Mouse (Mus musculus) midbrain, embryonic 14.5 days (tissue): ENCODE results near the gene Sowaha. TPM values are rescaled to one million over a fixed set of nuclear protein-coding genes. Genes with fewer than 3 reads are reported as not detected.
A peak's percentile ranks its signal among the peaks of the same experiment; 100 is the strongest.

Source experiments
- ATAC-seq: fragments of 200-750 bp; cut with Nextera tagmentation; 2 replicates; pipeline ENCODE4 v1.8.0; 2017; ENCODE audit warnings: moderate number of reproducible peaks, moderate library complexity; ENCODE audit not compliant: low FRiP score, low TSS enrichment
- DNase-seq: peaks from one replicate; pipeline ENCODE4 v3.0.0-alpha.2; 2015
- H3K27ac ChIP-seq: fragments of 300-500 bp; sonication (generic); replicated peaks from 2 replicates; pipeline ENCODE4 v1.5.1; 2014; ENCODE audit warnings: mild to moderate bottlenecking, low read depth, low read length, moderate library complexity
- H3K27me3 ChIP-seq: fragments of 300-500 bp; sonication (generic); 2 replicates; pipeline ENCODE4 v1.6.1; 2014; ENCODE audit warnings: low read length, control low read depth, mixed read lengths; ENCODE audit not compliant: control insufficient read depth, insufficient read depth
- H3K36me3 ChIP-seq: fragments of 300-500 bp; sonication (generic); 2 replicates; pipeline ENCODE4 v1.6.1; 2014; ENCODE audit warnings: low read length, control low read depth; ENCODE audit not compliant: control insufficient read depth, insufficient read depth
- H3K4me1 ChIP-seq: fragments of 300-500 bp; sonication (generic); 2 replicates; pipeline ENCODE4 v1.6.1; 2014; ENCODE audit warnings: mild to moderate bottlenecking, antibody characterized with exemption, low read length, control low read depth; ENCODE audit not compliant: control insufficient read depth, insufficient read depth
- H3K4me2 ChIP-seq: fragments of 300-500 bp; sonication (generic); 2 replicates; pipeline ENCODE4 v1.6.1; 2014; ENCODE audit warnings: mild to moderate bottlenecking, low read length, moderate library complexity
- H3K4me3 ChIP-seq: fragments of 300-500 bp; sonication (generic); replicated peaks from 2 replicates; pipeline ENCODE4 v1.5.1; 2014; ENCODE audit warnings: low read depth, low read length
- H3K9ac ChIP-seq: fragments of 300-500 bp; sonication (generic); replicated peaks from 2 replicates; pipeline ENCODE4 v1.6.1; 2014; ENCODE audit warnings: mild to moderate bottlenecking, low read length, moderate library complexity
- H3K9me3 ChIP-seq: fragments of 300-500 bp; sonication (generic); 2 replicates; pipeline ENCODE4 v1.6.1; 2016; ENCODE audit warnings: low read length, control low read depth, mixed read lengths; ENCODE audit not compliant: control insufficient read depth
- WGBS: fragments of 180-500 bp; shearing (Covaris S2); extraction: QIAGEN DNeasy Blood & Tissue Kit; methylation state at CpG from one replicate; pipeline ENCODE4 v1.1.7; 2014; 5-methylcytosine and 5-hydroxymethylcytosine counted together
- polyA plus RNA-seq: library from polyadenylated mRNA; unstranded; fragments of >200 nt; fragmentation: Nextera tagmentation; extraction: Ambion mirVana; gene quantifications from 2 replicates; pipeline ENCODE4 v1.2.1, GENCODE M21; 2014

The Sowaha gene
- polyA plus RNA-seq, 1 experiment from 2014 or later: 0.50 TPM

DNA sequence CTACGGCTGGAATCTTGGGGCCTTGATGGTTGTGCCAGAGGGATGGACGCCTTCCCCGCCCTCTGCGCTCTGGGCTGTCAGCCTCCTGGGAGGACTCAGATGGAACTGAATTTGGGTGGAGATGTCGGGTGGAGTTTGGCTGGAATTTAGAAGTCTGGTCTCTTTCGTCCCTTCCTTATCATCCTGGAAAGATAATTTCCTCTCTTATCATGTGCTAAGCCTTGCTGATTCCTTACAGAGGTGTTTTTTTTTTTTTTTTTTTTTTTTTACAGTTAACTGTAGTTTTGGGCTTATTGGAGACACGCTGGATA is 41.7 kb upstream of the Sowaha start:
- ATAC-seq (no peak), DNase-seq (no peak)
- H3K4me3 ChIP-seq: no peak overlapping the region
- H3K4me2 ChIP-seq: peak overlapping the region; percentile 76
- 0 out of 2 replicates have a peak, but pooled peaks cover 8% of the 10 kb centered on the region for H3K27me3 ChIP-seq
- 87% methylated on average over 7 of the region's 7 CpGs for WGBS
- H3K4me1 ChIP-seq: peaks cover 15% of the 10 kb centered on the region
- no peaks in the 10 kb centered on the region for H3K9me3 ChIP-seq
- H3K27ac ChIP-seq: no peak overlapping the region
- H3K9ac ChIP-seq: 0 out of 2 replicates have a peak overlapping the region, but pooled peaks have one; percentile 16
- no peaks in the 10 kb centered on the region for H3K36me3 ChIP-seq

DNA sequence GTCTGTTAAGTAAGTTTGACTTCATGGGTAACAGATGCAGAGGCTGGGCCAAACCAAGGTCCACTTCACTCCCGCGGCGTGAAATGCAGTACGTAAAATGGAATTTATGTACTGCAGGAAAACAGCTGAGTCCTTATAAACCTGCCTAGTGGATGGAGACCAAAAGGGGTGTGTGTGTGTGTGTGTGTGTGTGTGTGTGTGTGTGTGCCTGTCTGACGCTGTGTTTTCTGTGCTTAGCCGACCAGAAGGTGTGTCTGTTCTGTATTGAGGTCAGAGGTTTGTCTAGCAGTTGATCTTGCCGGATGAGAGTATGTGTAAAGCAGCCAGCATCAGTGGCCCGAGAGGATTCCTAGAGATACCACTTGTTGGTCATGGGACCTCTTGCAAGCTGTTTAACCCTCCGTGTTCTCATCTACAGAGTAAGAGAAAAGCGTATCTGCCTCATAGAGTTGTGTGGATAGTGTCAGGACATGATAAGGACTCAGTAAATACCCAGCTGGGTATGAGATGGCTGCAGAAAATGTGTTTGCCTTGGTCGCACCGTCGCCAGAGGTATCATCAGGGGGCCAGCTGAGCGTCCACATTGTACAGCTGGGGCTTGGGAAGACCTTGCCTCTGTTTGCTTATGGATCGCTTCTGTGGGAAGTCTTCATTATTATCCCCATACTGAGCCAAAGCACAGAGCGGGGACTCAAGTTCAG is 41.2 kb upstream of the Sowaha start:
- ATAC-seq (no peak), DNase-seq (peak; percentile 35)
- no peaks in the 10 kb centered on the region for H3K9me3 ChIP-seq
- H3K4me3 ChIP-seq: peak overlapping the region; percentile 50; the same call in 1 of the 2 replicates
- 52% methylated on average over 16 of the region's 16 CpGs for WGBS
- H3K27ac ChIP-seq: no peak overlapping the region
- H3K4me2 ChIP-seq: peak overlapping the region; percentile 76
- peaks cover 15% of the 10 kb centered on the region for H3K4me1 ChIP-seq
- peak overlapping the region; percentile 36; the same call in 1 of the 2 replicates for H3K9ac ChIP-seq
- 0 out of 2 replicates have a peak, but pooled peaks cover 8% of the 10 kb centered on the region for H3K27me3 ChIP-seq
- no peaks in the 10 kb centered on the region for H3K36me3 ChIP-seq

DNA sequence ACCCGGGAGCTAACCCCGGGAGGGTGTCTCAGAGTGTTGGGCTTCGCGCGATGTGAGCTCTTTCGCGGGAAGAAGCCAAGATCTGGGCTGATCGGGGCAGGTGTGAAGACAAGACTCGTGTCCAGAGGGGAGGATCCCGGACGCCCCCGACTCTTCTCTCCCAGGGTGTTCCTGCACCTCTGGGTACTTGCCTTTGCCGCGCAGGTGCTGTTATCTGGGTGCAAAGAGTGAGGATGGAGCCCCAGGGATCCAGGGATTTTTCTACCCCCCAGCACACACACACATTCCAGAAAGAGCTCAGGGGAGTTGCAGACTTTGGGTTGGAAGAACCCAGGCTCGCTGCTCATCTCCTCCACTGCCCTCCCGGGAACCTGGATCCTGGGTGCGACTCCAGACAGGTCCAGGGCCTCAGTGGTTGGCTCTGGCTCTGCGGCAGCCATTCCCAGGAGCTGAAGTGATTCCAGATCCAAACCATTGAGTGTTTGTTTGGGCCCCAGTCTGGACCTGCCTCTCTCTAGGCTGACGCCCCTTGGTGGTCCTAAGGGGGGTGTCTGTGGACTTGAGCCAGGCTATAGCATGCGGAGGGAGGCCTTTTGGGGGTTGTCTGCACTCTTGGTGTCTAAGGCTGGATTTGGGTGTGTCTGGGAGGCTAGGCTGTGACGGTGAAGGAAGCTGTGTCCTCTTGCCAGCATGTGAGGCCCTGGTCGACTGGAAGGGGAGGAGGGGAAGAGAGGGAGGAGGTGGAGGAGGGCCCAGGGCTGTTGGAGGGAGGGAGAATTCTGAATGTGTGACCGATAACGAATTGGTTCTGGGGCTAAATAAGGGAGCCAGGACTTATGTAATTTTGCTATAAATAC is 40.3 kb upstream of the Sowaha start:
- ATAC-seq (no peak; the same call in 1 of the 2 replicates), DNase-seq (peak; percentile 51)
- Histone ChIP-seq H3K9me3 (no peaks in the 10 kb centered on the region), H3K4me1 (peaks cover 15% of the 10 kb centered on the region), H3K4me2 (peak overlapping the region; percentile 76), H3K36me3 (no peaks in the 10 kb centered on the region), H3K4me3 (peak overlapping the region; percentile 50), H3K27ac (peak overlapping the region; percentile 26), H3K27me3 (0 out of 2 replicates have a peak, but pooled peaks cover 8% of the 10 kb centered on the region), H3K9ac (peak overlapping the region; percentile 66)
- WGBS: 2% methylated on average over 24 of the region's 24 CpGs

DNA sequence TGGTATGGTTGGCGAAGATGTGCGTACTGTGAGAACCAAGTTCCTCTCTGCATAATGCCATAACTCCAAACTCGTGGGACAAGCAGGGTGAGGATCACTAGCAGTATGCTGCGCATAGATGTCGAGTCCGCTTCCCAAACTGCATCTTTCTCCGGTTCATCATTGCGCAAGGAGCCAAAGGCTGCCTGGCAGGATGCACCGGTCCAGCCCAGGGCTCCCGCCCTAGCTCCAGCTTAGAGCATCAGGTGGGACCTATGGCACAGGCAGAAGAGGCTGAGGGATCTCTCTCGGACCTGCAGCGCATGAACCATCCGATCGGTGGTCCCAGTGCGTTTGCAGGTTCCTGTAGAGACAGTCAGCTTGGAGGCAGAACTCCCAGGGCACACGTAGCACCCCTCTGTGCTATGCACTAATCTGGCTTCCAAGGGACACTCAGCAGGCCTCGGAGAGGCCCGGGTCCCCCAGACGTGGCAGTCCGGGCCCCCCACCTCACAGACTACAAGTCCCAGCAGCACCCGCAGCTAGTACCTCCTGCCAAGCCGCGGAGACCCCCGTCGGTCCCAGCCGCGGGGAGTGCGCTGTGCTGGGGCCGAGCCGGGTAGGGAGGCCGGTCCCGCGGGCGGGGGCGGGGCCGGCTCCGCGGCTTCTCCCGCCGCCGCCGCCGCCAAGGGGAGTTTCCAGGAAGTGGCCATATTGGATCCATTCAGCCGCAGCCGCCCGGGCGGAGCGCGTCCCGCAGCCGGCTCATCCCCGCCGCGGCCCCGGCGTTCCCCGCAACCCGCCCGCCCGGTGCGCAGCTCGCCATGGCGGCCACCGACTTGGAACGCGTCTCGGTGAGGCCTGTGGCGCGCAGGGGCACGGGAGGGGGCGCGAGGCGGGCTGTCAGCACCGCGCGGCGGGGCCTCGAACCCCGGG is 39.4 kb upstream of the Sowaha start, which contains the start of gene Sept8:
TSS of gene Sept8 (plus strand) at position 51 of the 915 bp plus-strand sequence.
- 3% methylated on average over 79 of the region's 79 CpGs for WGBS
- ATAC-seq (peak; percentile 82), DNase-seq (peak; percentile 83)
- peak within 1 kb of the TSS; percentile 8 for H3K27ac ChIP-seq
- peaks cover 15% of the 10 kb centered on the region for H3K4me1 ChIP-seq
- H3K36me3 ChIP-seq: no peaks in the 10 kb centered on the region
- H3K4me2 ChIP-seq: peak within 1 kb of the TSS; percentile 76
- 0 out of 2 replicates have a peak, but pooled peaks cover 8% of the 10 kb centered on the region for H3K27me3 ChIP-seq
- peak within 1 kb of the TSS; percentile 66 for H3K9ac ChIP-seq
- H3K9me3 ChIP-seq: no peaks in the 10 kb centered on the region
- H3K4me3 ChIP-seq: peak within 1 kb of the TSS; percentile 50

DNA sequence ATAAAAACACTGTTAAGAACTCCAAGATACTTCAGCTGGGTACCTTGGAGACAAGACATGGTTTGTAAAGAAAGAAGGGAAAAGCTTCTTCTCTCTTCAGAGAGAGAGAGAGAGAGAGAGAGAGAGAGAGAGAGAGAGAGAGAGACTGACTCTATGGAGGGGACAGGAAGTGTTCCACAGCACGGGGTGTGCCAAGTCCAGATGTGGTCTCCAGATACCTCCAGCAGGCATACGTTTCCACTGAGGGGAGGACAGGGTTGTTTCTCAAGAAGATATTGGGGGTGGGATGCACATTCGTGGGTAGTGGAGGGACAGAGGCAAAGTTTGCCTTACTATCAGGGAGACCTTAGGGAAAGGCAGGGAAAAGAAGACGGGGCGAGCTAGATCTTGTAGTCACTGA is 38.7 kb upstream of the Sowaha start:
- Histone ChIP-seq H3K4me1 (peaks cover 15% of the 10 kb centered on the region), H3K9me3 (no peaks in the 10 kb centered on the region), H3K27me3 (0 out of 2 replicates have a peak, but pooled peaks cover 8% of the 10 kb centered on the region), H3K9ac (no peak overlapping the region), H3K4me2 (peak overlapping the region; percentile 76; the same call in 1 of the 2 replicates), H3K4me3 (peak overlapping the region; percentile 50; the same call in 1 of the 2 replicates), H3K36me3 (no peaks in the 10 kb centered on the region), H3K27ac (no peak overlapping the region; the same call in 1 of the 2 replicates)
- DNase-seq (no peak), ATAC-seq (no peak)
- WGBS: 55% methylated on average over 5 of the region's 5 CpGs

DNA sequence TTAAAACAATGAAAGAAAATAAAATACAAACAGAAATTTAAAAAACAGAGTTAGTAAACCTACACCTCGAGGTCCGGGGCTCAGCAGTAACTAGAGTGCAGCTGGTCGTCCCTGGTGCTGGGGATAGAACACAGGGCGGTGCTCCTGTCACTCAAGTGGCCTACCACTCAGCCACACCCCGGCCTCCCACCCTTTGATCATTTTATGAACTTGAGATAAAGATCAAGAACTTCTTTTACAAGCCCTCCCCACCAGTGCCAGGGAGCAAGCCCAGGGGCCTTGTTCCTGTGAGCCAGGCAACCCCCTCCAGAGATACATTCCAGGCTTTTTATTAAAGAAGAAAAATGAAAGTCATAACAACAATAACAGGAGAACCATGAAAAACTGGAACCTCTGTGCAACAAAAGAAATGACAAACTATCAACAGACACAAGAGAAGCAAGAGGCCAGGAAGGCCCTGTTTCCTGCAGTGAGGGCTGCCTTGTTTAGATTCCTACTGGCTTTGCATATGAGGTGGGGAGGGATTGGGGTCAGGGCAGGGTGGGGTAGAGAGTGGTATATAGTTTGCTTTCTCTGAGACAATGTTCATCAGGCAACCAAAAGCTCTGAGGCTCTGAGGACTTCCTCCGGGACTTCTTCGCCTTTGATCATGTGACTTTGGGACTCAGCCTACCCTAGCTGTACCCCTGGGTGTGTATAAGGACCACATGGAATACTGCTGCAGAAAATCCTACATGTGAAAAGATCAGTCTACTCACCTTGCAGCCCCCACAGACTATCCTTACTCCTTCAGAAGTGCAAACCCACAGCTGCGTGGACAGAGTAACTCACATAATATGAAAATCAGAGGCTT is 36.9 kb upstream of the Sowaha start:
- H3K9me3 ChIP-seq: no peaks in the 10 kb centered on the region
- no peak overlapping the region for H3K4me3 ChIP-seq
- DNase-seq: no peak
- 55% methylated on average over 8 of the region's 8 CpGs for WGBS
- H3K27ac ChIP-seq: no peak overlapping the region
- H3K27me3 ChIP-seq: 0 out of 2 replicates have a peak, but pooled peaks cover 8% of the 10 kb centered on the region
- no peak for ATAC-seq
- no peak overlapping the region for H3K4me2 ChIP-seq
- H3K4me1 ChIP-seq: peaks cover 15% of the 10 kb centered on the region
- no peaks in the 10 kb centered on the region for H3K36me3 ChIP-seq
- H3K9ac ChIP-seq: no peak overlapping the region

DNA sequence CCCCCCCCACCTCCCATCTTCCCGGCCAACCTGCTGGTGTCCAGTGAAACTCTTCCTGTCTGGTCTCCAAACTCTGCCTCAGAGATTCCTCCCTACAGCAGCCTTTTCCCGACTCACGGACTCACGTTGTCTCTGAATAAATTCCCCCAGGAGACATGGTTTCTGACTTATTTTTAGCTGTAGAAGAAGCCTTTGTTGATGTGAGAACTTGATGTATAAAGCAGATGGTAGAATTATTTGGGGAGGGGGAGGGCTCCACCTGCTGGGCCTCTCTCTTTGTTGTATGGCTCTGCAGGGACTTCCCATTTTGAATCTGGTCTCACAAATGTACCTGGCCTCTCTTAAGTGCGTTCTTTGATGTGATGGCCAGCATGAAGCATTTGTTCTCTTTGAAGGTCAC is 30.3 kb upstream of the Sowaha start:
- Histone ChIP-seq H3K9ac (no peak overlapping the region), H3K27me3 (no peaks in the 10 kb centered on the region), H3K4me3 (no peak overlapping the region), H3K4me2 (no peak overlapping the region), H3K9me3 (no peaks in the 10 kb centered on the region), H3K36me3 (no peaks in the 10 kb centered on the region), H3K4me1 (no peaks in the 10 kb centered on the region), H3K27ac (no peak overlapping the region)
- ATAC-seq (no peak), DNase-seq (no peak)
- 61% methylated on average over 5 of the region's 5 CpGs for WGBS
